Mouse (Mus musculus) c-Kit-positive CD71-positive TER-119-positive erythroid progenitor cells, embryonic 14.5 days (primary cell): ENCODE results near the gene Igsf9.

Source experiments
- DNase-seq: peaks from one replicate; pipeline ENCODE4 v3.0.0-alpha.2; 2013; ENCODE audit warnings: low spot score

Gene Igsf9

DNA sequence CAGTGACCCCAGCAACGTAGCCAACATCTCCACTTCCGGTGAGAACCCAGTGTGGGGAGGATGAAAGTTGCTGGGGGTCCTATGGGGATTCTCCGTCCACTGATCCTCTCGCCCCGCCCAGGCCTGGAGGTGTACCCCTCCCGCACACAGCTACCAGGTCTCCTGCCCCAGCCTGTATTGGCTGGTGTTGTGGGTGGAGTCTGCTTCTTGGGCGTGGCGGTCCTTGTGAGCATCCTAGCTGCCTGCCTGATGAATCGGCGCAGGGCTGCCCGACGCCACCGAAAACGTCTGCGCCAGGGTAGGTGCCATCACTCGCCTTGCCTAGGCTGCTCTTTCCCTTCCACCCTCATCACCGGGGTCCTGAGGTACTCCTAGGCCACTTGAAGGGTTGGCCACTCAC lies 14.4 kb downstream of the Igsf9 start:
- no peak for DNase-seq

DNA sequence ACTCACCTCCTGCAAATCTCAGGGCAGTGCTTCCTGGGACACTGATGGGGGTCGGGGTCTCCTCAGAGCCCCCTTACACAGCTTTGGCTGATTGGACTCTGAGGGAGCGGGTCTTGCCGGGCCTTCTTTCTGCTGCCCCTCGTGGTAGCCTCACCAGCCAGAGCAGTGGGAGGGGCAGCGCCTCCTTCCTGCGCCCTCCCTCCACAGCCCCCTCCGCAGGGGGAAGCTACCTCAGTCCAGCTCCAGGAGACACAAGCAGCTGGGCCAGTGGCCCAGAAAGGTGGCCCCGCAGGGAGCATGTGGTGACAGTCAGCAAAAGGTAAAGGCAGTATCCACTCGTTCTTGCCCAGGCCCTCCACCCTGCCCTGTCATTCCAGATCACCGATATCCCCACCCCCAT lies 15.8 kb downstream of the Igsf9 start:
- DNase-seq: no peak

DNA sequence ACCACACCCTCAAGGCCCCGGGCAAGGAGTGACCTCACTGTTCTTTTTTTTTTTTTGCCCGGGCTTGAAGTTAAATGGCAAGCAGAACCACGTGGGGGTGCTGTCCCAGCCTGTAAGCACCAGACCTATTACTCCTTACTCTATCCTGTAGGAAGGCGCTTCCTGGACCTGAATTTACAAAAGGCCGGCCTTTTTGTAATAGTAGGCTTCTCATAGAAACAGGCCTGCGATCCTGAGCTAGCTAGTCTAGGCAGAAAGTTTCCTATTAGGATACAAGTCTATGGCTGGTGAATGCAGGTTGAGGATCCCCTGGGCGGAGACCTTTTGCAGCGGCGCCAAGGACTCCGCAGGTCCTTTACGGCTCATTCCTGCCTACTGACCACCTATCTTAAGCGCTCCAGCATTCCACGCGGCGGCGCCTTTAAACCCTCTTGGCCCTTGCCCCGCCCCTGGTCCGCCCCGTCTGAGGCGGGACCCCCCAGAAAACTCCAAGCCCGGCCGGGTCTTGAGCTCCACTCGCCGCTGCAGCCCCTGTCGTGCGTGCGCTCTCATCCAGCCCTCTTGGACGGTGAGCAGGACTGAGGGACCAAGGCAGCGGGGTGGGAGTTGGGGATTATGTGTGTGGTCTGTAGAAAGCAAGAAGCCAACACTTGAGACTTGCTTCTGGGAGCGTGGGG lies 18.3 kb downstream of the Igsf9 start, which contains the start of gene Tagln2:
TSS of gene Tagln2 (plus strand) at position 283 of the 677 bp plus-strand sequence.
- no peak for DNase-seq

DNA sequence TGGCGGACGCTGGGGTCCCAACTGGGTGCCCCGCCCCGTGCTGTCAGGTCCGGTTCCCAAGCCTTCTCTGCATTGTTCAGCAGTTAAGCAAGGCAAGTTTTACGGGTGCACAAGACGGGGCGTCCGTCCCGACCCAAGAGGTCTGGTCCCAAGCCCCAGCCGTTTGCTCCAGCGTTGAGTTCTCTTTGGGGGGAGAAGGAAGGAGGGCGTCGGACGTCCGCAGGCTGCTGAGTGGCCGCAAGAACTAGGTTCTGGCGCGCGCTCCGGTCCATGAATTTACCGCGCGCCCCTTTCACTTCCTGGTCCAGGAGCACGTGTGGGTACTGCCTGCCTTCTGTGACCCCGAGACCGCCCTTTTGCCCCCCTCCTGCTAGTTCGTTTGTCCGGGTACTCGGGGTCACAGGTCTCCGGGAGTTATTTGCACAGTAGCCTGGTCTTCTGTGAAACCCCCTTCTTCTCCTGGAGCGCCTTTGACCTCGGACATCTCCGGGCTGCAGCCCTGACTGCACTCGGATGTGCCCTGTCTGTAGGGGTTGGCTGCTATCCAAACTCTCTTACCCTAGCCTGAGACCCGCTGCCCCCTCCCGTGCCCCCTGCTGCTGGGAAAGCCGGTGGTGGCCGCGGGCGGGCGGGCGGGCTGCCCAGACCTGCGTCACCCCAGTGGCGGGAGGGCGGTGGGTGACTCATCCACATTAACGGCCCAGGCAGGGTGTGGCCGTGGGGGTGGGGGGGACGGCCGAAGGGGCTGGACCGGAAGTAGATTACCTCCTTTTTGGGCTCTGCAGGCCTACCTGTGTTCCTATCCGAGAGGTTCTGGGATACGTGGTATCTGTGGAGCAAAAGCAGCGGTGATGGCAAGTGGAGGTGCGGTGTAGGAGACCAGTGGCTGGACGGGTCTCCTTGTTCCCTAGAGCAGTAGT lies 19.1 kb downstream of the Igsf9 start:
- DNase-seq: no peak

DNA sequence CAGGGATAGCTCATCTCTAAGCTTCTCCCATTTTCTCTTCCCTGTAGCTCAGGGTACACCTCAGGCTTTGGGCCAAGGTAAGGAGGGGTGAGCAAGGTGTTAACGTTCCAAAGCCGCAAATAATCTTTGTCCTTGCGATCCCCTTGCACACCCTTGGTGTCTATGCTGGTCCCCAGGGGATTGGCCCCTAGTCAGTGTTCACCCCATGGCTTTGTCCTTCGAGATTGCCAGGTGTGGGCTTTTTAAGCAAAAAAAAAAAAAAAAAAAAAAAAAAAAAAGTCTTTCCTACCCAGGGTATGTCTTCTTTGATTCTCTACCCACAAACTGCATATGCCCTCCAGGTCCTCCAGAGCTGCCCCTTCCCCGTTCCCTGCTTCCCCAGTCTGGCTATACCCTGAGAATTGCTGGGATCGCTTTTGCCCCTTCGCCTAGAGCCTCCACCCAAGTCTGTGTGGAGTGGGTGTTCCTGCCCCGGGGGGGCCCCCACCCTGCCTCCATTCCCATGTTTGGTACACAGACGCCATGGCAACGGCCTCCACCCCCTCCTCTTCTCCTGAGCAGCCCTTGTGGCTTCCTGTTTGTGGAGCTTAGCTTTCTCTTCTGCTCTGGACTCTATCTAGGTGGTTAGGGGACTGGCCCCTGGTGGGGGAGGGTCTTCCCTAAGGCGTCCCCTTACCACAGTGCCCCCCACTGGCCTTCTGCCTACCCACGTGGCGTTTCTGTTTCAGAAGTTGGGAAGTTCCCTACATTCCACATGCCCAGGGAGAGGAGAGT lies 20.0 kb downstream of the Igsf9 start:
- no peak for DNase-seq

DNA sequence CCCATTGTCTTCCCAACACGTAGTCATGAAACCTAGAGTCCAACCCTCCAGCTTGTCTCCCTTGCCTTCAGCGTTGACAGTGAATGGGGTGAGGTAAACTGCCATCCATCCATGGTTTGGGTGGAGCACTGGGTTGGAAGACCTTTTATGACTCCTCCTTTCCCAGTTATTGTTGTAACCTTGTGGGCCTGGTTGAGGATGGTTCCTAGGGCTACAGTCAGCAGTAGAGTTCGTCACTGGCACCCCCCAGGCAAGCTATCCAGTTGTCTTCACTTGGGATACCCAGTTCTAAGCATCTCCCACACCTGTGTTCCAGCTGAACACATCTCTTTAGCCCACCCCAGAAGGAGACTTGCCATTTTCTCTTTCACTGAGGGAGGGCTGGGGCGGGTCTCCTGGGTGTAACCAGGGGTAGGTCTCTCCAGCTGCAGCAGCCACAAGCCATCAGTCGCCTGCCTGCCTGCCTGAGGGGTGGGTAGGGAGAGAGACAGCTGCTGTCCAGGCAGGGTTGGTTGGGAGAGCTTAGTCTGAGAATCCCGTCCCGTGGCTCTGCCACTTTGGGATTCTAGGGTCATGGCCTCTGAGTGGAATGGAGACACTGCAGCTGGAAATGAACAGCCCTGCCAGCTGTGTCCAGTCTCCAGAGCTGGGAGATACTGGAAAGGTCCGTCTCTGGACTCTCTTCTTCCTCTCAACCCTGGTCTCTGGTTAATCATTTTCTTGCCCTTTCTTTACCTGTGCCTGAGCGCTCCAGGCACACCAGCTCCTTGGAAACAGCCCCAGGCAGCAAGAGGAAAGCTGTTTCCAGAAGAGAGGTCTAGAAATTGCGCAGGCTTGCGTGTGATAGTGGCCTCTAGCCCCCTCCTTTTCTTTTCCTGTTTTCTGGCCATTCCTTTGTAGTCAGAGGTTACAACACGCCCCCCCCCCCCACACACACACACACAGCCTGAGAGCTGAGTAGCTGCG lies 20.8 kb downstream of the Igsf9 start:
- no peak for DNase-seq

DNA sequence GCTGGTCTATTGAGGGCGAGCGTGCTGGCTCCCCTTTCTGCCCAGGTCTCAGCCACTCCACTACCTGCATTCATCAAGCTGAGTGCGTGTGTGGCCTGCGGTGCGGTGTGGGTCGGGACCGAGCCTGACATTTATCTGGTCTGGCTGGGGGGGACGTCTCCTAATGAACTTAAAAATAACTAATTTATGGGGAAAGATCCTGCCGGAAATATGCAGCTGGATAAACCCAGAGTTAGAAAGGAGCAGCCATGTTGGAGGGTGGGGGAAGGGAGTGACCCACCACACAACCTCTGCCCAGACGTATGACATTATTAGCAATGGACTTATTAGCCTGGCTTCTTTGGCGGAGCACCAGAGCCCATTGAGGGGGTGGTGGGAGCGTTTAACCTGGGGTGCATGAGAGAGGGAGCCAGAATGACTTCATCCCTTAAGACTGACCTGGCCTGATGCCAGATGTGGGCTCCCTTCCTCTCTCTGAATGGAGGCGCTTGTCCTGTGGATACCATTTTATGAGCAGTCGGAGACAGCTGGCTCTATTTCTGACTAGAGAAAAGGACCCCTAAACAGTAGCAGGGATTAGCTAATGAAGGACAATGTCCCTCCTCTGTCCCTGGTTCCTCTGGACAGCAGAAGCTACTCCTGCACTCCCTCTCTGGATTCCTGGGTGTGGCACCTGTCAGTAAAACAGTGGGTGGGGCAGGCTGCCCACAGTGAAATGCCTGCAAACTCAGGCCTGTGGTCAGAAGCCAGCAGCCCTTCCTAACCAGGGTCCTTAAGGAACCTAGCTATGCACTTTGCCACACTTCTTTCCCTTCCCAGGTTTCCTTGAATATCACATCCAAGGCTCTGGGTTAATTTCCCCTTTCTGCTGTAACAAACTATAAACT lies 21.8 kb downstream of the Igsf9 start:
- DNase-seq: no peak

DNA sequence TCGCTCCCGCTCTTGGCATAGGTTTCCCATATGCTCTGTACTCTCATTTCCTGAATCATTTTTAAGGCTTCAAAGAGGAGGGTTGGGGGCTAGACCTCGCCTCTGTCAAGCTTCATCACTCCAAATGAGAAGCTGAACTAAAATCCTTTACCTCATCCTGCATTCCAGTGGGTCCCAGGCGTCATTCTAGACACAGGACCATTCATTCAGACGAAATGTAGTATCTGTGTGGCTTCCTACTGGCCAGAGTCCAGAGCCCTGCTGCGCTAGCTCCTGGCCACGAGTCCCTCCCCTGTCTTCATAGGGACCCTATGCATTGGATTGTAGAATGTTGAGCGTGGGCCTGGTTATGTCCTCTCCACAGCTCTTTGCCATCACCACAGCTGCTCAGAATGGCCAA lies 23.2 kb downstream of the Igsf9 start:
- DNase-seq: no peak

DNA sequence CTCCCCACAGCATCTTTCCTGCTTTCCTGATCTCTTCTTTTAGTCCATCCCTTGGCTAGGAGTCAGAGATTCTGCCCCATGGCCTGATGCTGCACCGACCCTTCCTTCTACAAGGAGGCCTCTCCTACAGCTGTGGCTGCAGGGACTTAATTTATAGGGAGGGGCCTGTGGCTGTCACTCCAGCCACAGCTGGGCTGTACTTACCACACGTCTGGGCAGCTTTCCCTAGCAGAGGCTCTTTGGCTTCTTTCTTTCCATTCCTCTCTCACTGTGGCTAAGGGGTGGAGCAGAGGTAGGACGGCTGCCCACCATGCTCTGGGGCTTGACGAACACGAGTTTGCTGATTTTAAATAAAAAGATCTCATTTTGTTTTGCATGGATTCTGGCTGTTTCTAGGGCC lies 25.4 kb downstream of the Igsf9 start:
- DNase-seq: no peak

DNA sequence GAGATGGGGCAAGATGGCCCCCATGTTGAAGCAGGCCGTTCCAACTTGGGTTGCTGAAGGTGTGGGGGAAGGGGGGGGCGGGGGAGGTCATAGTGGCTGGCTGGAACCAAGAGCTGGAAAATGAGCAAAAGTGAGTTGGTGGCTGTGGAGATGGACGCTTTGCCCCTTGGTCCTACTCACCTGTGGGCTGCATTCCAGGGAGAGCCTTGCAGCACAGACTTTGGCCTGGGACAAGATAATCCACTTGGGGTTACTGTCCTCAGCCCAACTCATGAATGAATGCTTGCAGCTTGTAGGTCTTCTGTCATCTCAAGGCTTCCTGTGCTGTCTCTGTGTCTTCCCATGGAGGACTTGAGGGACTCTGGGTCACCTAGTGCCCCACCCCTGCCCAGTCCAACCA lies 26.1 kb downstream of the Igsf9 start:
- DNase-seq: no peak

DNA sequence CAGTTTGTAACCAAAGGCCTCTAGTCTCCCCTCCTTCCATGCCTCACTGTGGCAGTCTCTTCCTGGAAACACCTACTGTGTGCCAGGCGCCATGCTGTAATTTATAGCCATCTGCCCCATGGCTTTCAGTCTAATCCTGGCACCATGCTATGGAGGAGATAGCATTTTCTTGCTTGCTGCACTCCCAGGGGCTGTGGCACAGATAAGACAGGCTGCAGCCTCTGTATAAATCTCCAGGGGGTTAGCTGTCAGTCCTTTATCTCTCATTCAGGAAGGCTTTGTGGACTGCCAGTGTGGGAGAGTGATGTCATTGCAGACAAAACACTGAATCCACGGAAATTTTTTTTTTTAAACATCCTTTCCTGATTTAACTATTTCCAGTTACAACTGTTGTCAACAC lies 26.6 kb downstream of the Igsf9 start:
- DNase-seq: no peak

DNA sequence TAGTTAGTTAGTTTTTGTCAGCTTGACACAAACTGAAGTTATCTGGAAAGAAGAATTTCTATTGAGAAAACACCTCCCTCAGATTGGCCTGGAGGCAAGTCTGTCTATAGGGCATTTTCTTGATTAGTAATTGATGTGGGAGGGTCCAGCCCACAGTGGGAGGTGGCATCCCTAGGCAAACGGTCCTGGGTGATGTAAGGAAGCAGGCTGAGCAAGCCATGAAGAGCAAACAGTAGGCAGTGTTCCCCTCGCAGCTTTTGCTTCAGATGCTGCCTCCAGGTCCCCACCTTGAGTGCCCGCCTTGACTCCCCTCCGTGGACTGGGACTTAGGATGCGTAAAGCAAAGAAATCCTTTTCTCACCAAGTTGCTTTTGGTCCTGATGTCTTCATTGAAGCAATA lies 27.6 kb downstream of the Igsf9 start:
- no peak for DNase-seq

DNA sequence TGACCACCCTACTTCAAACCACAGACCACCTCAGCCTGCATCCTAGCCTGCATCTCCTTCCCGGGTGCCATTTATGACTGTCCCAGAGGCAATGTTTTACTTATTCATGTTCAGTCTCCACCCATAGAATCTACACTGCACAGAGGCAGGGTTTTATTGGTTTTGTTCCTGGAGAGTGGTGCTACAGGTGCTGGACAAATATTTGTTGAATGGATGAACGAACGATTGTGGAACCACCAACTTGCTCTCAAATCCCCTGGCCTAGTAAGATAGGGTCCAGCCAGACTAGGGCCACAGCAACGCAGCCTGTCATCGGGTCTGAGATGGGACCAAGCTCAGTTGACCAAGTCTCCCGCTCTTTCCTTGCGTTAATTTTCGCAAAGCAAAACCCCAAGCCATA lies 28.4 kb downstream of the Igsf9 start:
- DNase-seq: no peak

DNA sequence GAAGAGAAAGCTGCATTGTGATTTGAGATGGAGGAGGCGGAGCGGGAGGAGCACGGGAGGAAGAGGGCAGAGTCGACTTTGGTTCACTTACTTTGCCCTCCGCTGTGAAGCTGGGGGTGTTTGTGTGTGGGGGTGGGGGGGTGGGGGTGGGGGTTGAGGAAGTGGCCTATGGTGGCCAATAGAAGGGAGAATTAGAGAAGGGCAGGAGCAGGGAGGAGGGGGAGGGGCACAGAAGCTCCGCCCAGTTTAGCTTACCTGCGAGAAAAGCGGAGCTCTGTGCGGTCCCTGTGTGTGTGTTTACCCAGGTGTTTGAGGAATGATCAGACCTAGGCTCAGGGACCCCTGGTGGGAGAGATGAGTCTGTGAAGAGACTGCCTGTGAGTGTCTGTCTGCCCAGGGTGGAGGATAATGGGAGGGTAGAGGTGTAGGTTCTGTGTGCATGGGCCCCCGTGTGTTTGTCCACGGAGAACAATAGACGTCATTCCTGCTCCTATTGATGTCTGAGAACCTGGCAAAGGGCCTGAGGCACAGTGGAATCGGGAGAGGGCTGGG lies 28.9 kb downstream of the Igsf9 start:
- DNase-seq: no peak

DNA sequence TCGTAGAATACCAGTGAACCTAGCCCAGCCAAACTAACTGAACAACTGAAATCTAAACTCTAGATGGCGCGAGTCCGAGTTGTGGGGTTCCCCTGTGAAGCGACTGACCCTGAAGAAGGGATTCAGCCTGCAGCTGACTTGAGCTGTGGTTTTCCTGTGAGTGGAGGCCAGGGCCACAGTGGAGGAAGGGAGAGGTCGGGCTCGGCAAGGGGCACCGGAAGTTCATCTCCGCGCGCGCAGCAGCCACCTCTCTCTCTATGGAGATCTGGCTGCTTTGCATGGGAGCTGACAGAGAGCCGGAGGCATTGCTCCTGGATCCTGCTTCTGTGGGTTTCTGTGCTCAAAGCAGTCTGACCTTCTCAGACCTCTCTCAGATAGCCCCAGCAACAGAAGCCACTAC lies 31.4 kb downstream of the Igsf9 start:
- no peak for DNase-seq

DNA sequence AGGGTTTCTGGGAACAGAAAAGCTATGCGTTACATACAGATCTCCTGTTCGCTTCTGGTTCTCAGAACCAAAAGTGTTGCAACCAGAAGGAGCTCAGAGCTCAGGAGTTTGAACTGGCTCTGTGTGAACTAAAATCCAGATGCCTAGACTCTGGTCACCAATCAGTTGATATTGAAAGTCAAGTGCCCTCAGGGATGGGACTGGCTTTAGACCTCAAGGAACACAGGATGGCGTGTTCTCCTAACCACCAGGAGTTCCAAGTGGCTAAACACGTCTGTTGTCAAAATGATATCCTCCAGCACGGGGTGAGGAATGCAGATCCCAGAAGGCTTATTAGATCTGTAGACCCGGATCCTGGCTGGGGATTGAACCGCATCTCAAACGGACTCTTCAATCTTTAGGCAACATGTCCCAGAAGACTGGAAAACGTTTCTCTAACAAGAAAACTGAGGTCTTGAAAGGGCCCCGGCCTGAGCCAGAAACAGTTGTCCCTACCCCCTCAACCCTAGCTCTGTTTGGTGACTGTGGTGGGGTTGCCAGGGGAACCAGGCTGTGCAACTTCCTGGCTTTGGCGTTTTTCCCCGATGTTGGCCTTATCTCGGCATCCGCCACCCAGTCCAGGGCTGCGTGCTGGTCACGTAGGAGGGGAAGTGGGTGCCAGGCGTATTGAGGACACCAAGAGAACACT lies 32.1 kb downstream of the Igsf9 start:
- DNase-seq: no peak

DNA sequence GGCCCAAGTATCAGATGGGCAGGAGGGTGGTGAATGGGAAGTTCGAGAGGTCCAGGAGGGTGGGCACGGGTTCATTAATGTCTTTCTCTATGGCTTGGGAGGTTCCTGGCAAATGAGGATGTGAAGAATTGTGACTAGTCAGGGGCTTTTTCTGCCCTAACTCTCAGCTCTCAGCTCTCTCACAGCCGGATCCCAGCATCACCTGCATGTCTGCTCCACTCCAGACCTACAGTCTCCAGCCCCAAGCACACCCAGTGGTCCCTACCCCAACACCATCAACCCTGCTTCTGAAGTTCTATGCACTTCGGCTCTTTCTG lies 32.6 kb downstream of the Igsf9 start:
- DNase-seq: no peak

DNA sequence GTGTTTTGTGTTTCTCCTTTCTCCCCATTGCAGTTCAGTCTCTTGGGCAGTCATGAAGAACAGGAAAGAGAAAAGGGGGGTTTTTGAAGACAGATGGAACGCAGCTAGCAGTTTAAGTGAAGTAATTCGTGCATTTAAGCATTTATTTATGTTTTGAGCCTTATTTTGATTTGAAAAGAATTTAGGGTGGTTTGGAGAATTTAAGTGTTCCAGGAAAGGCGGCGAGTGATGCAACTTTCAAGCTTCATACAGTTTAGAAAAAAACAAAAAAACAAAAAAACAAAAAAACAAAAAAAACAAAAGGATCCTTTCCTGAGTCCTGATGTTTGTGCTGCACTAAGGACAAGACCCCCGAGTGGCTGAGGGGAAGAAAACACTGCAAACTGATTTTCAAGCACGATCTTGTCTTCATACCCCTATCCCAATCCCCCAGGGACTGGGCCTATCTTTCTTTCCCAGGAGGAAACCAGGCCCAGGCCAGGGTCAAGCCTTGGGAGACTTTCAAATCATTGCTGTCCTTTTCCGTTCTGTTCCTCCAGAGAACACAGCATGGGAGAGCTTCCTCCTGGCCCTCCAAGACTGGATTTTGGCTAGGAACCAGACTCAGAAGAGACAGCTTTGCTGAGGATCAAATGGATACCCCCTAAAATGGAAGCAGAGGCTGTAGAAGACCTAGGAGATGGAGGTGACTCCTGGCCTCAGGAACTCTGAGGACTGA lies 33.1 kb downstream of the Igsf9 start:
- DNase-seq: no peak

DNA sequence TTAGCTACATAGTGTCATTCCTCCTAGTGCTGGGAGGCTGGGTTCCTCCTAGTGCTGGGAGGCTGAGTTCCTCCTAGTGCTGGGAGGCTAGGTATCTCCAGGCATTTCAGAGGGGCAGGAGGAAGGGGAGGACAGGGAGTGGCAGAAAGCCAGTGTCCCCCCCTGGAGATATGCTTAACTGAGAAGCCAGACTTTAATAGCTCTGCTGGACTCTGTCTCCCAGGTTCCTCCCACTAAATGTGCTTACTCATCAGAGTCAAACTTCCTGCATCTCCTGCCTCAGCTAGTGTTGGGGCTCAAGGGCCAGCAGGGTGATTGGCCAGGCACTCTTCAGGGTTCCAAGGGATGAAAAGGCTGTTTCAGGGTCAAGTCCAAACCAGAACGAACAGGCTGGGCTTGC lies 33.8 kb downstream of the Igsf9 start:
- no peak for DNase-seq
